In genomic region chrX:93644022-93644421, GRCm38 (mm10) we compare ENCODE assay signal across 26 mouse cellular contexts. TPM values are rescaled to one million over a fixed set of nuclear protein-coding genes. Genes with fewer than 3 reads are reported as not detected.
"Had no signal": no experiment of that assay in that cellular context is flagged by ENCODE, and none has a peak within 500 bp of the region (broad histone marks: within the 10 kb centered on the region; RNA-seq: fewer than 3 reads in every experiment).

No protein-coding gene starts in this region.

- H3K4me1 ChIP-seq: heart, embryonic 10.5 days; heart, embryonic 12.5 days; hindbrain, embryonic 10.5 days; hindbrain, embryonic 12.5 days; intestine, embryonic 15.5 days; limb, embryonic 13.5 days; limb, embryonic 15.5 days; liver, embryonic 12.5 days had no signal

- ATAC-seq: hindbrain, embryonic 16.5 days; inflammation-experienced regulatory T-cells, adult 6 months; intestine, embryonic 15.5 days; intestine, postnatal 0 days; liver, embryonic 12.5 days had no signal

- H3K4me2 ChIP-seq: heart, embryonic 12.5 days; hindbrain, embryonic 12.5 days; hindbrain, embryonic 14.5 days; intestine, embryonic 15.5 days; limb, embryonic 13.5 days; limb, embryonic 15.5 days; liver, embryonic 12.5 days had no signal

- H3K27me3 ChIP-seq: heart, embryonic 12.5 days; hindbrain, embryonic 12.5 days; intestine, embryonic 15.5 days; limb, embryonic 13.5 days; limb, embryonic 15.5 days; liver, embryonic 12.5 days had no signal

- H3K27ac ChIP-seq: heart, embryonic 10.5 days; hindbrain, embryonic 10.5 days; hindbrain, embryonic 12.5 days; hindbrain, embryonic 14.5 days; intestine, embryonic 15.5 days; limb, embryonic 13.5 days; limb, embryonic 15.5 days; liver, embryonic 12.5 days; liver, embryonic 14.5 days had no signal

- H3K9me3 ChIP-seq: heart, embryonic 10.5 days; heart, embryonic 12.5 days; hindbrain, embryonic 10.5 days; hindbrain, embryonic 12.5 days; intestine, embryonic 15.5 days; limb, embryonic 13.5 days; limb, embryonic 15.5 days; liver, embryonic 12.5 days had no signal

- H3K9ac ChIP-seq: heart, embryonic 12.5 days; hindbrain, embryonic 12.5 days; hindbrain, embryonic 14.5 days; intestine, embryonic 15.5 days; limb, embryonic 13.5 days; limb, embryonic 15.5 days; liver, embryonic 12.5 days; liver, embryonic 14.5 days had no signal

- H3K4me3 ChIP-seq: heart, embryonic 10.5 days; heart, embryonic 12.5 days; hindbrain, embryonic 10.5 days; hindbrain, embryonic 12.5 days; intestine, embryonic 15.5 days; limb, embryonic 13.5 days; limb, embryonic 15.5 days; liver, embryonic 12.5 days had no signal

- DNase-seq: gastrocnemius, postnatal 14 days; gastrocnemius, postnatal 36 days; heart, adult 18-20 months; heart, postnatal 10 days; heart, postnatal 4 days; kidney, adult 18-20 months; kidney, adult 8-10 months; kidney, postnatal 10 days; kidney, postnatal 25 days; layer of hippocampus, adult 9-11 months; layer of hippocampus, postnatal 36 days; left cerebral cortex, postnatal 4 days had no signal

- H3K36me3 ChIP-seq: heart, embryonic 10.5 days; heart, embryonic 12.5 days; hindbrain, embryonic 10.5 days; hindbrain, embryonic 12.5 days; intestine, embryonic 15.5 days; limb, embryonic 13.5 days; limb, embryonic 15.5 days; liver, embryonic 12.5 days had no signal

RNA-seq across cellular contexts. Expression of gene Pcyt1b, which starts 10.6 kb away (rescaled TPM):
- total RNA-seq: liver, adult 2 months had no signal
